In genomic region chr12:41417099-41417498, GRCm38 (mm10) we compare ENCODE assay signal across 18 mouse cellular contexts.
DNase-seq lines count a peak whose midpoint lies in the region; ATAC-seq and TF ChIP-seq lines count a peak whose summit lies in the region.
"Had no signal": no experiment of that assay in that cellular context is flagged by ENCODE, and none has a peak within 500 bp of the region (broad histone marks: within the 10 kb centered on the region; RNA-seq: fewer than 3 reads in every experiment).

No protein-coding gene starts in this region.

- H3K27ac ChIP-seq in midbrain, embryonic 13.5 days = no peak overlapping the region
- H3K27ac ChIP-seq in midbrain, postnatal 0 days (ENCODE audit: low read depth, low read length) = no peak overlapping the region
- peak overlapping the region; percentile 38; the same call in 1 of the 2 replicates for H3K27ac ChIP-seq in liver, embryonic 15.5 days (replicated peaks)
- H3K27ac ChIP-seq: embryonic facial prominence, embryonic 15.5 days; forebrain, embryonic 12.5 days; limb, embryonic 13.5 days; midbrain, embryonic 15.5 days; neural tube, embryonic 13.5 days had no signal

- no peaks in the 10 kb centered on the region for H3K9me3 ChIP-seq in midbrain, embryonic 13.5 days
- no peaks in the 10 kb centered on the region for H3K9me3 ChIP-seq in midbrain, postnatal 0 days (ENCODE audit: low read length)
- H3K9me3 ChIP-seq in liver, embryonic 15.5 days (replicated peaks) = no peaks in the 10 kb centered on the region
- H3K9me3 ChIP-seq: embryonic facial prominence, embryonic 15.5 days; forebrain, embryonic 12.5 days; limb, embryonic 13.5 days; midbrain, embryonic 15.5 days; neural tube, embryonic 13.5 days had no signal

- TF ChIP-seq CTCF in midbrain, postnatal 0 days (IDR thresholded peaks at IDR 0.05) = no peak

- peak; percentile 68; the same call in 1 of the 2 replicates for ATAC-seq in midbrain, embryonic 13.5 days
- ATAC-seq in midbrain, postnatal 0 days (ENCODE audit: low FRiP score) = no peak
- ATAC-seq in liver, embryonic 15.5 days (ENCODE audit: insufficient read depth) = peak; percentile 82
- no peak for ATAC-seq in monocyte, adult 5-6 weeks (replicated peaks; ENCODE audit: insufficient number of reproducible peaks, low FRiP score, low TSS enrichment, poor library complexity, severe bottlenecking)
- ATAC-seq: midbrain, embryonic 15.5 days had no signal

- H3K4me1 ChIP-seq in midbrain, embryonic 13.5 days (replicated peaks) = no peaks in the 10 kb centered on the region
- H3K4me1 ChIP-seq in midbrain, postnatal 0 days (ENCODE audit: insufficient read depth, low read length) = no peaks in the 10 kb centered on the region
- no peaks in the 10 kb centered on the region for H3K4me1 ChIP-seq in liver, embryonic 15.5 days (replicated peaks)
- H3K4me1 ChIP-seq: embryonic facial prominence, embryonic 15.5 days; forebrain, embryonic 12.5 days; limb, embryonic 13.5 days; midbrain, embryonic 15.5 days; neural tube, embryonic 13.5 days had no signal

- no peak for DNase-seq in midbrain, postnatal 0 days (ENCODE audit: low spot score)
- peak; percentile 35 for DNase-seq in lung, postnatal 14 days
- no peak for DNase-seq in thymus, postnatal 10 days (ENCODE audit: low spot score in 2 of 2)
- no peak for DNase-seq in testis, postnatal 14 days (ENCODE audit: low spot score)
- DNase-seq: adrenal gland, postnatal 10 days; cerebellum, postnatal 25 days; heart, postnatal 36 days; kidney, postnatal 14 days; right cerebral cortex, postnatal 4 days had no signal

- 72% methylated on average over 3 of the region's 3 CpGs for whole genome bisulfite sequencing in midbrain, embryonic 13.5 days
- 73% methylated on average over 3 of the region's 3 CpGs for WGBS in midbrain, postnatal 0 days
- WGBS in liver, embryonic 15.5 days (ENCODE audit: insufficient replicate concordance) = 42% methylated on average over 3 of the region's 3 CpGs

- H3K9ac ChIP-seq in midbrain, embryonic 13.5 days (replicated peaks) = no peak overlapping the region
- no peak overlapping the region for H3K9ac ChIP-seq in midbrain, postnatal 0 days (replicated peaks; ENCODE audit: low read length, poor library complexity, severe bottlenecking)
- H3K9ac ChIP-seq in liver, embryonic 15.5 days = no peak overlapping the region
- H3K9ac ChIP-seq: embryonic facial prominence, embryonic 15.5 days; forebrain, embryonic 12.5 days; limb, embryonic 13.5 days; midbrain, embryonic 15.5 days; neural tube, embryonic 13.5 days had no signal

- no peak overlapping the region for H3K4me2 ChIP-seq in midbrain, embryonic 13.5 days (replicated peaks)
- no peak overlapping the region for H3K4me2 ChIP-seq in midbrain, postnatal 0 days (ENCODE audit: low read depth, low read length, poor library complexity, severe bottlenecking)
- H3K4me2 ChIP-seq in liver, embryonic 15.5 days = no peak overlapping the region
- H3K4me2 ChIP-seq: embryonic facial prominence, embryonic 15.5 days; forebrain, embryonic 12.5 days; limb, embryonic 13.5 days; midbrain, embryonic 15.5 days; neural tube, embryonic 13.5 days had no signal

- H3K4me3 ChIP-seq in midbrain, embryonic 13.5 days (replicated peaks) = no peak overlapping the region
- H3K4me3 ChIP-seq in midbrain, postnatal 0 days (ENCODE audit: low read depth, low read length) = no peak overlapping the region
- no peak overlapping the region for H3K4me3 ChIP-seq in liver, embryonic 15.5 days (replicated peaks)
- H3K4me3 ChIP-seq: embryonic facial prominence, embryonic 15.5 days; forebrain, embryonic 12.5 days; limb, embryonic 13.5 days; midbrain, embryonic 15.5 days; neural tube, embryonic 13.5 days had no signal

- no peaks in the 10 kb centered on the region for H3K36me3 ChIP-seq in midbrain, embryonic 13.5 days
- H3K36me3 ChIP-seq in midbrain, postnatal 0 days (ENCODE audit: insufficient read depth, low read length) = no peaks in the 10 kb centered on the region
- H3K36me3 ChIP-seq in liver, embryonic 15.5 days (replicated peaks) = no peaks in the 10 kb centered on the region
- H3K36me3 ChIP-seq: embryonic facial prominence, embryonic 15.5 days; forebrain, embryonic 12.5 days; G1E; limb, embryonic 13.5 days; midbrain, embryonic 15.5 days; neural tube, embryonic 13.5 days had no signal

- H3K27me3 ChIP-seq in midbrain, embryonic 13.5 days = no peaks in the 10 kb centered on the region
- H3K27me3 ChIP-seq in midbrain, postnatal 0 days (ENCODE audit: insufficient read depth, low read length) = no peaks in the 10 kb centered on the region
- H3K27me3 ChIP-seq in liver, embryonic 15.5 days = no peaks in the 10 kb centered on the region
- H3K27me3 ChIP-seq: embryonic facial prominence, embryonic 15.5 days; forebrain, embryonic 12.5 days; limb, embryonic 13.5 days; midbrain, embryonic 15.5 days; neural tube, embryonic 13.5 days had no signal

Comparison
In these comparisons a context has a peak if more than half of its experiments do, and no peak if none do; other contexts are left out.
1. ATAC-seq: peak in midbrain, embryonic 13.5 days (single experiment) and liver, embryonic 15.5 days (single experiment); none in midbrain, postnatal 0 days (single experiment) and monocyte, adult 5-6 weeks (single experiment).